Mouse (Mus musculus) spleen, adult 2 months (tissue): ENCODE data around the gene Cbwd1. TPM values are rescaled to one million over a fixed set of nuclear protein-coding genes. Genes with fewer than 3 reads are reported as not detected.

Experiments used
- DNase-seq, 2 experiments: peaks; one replicate each; pipeline versions ENCODE4 v3.0.0 to v3.0.0-alpha.2; 2012 to 2021; ENCODE audit warnings: low spot score in 2 of 2, low read depth in 1 of 2
- H3K27ac ChIP-seq: fragments of 200-500 bp; 2 replicates; pipeline ENCODE4 v1.5.1; 2012; ENCODE audit warnings: low read length, inconsistent platforms; ENCODE audit not compliant: insufficient read depth
- H3K27me3 ChIP-seq: fragments of 200-500 bp; 2 replicates; pipeline ENCODE4 v1.6.1; 2012; ENCODE audit warnings: mild to moderate bottlenecking, moderate library complexity, low read length, inconsistent platforms; ENCODE audit not compliant: control insufficient read depth, insufficient read depth
- H3K36me3 ChIP-seq: fragments of 200-500 bp; 2 replicates; pipeline ENCODE4 v1.6.1; 2012; ENCODE audit warnings: mild to moderate bottlenecking, low read length, inconsistent platforms; ENCODE audit not compliant: control insufficient read depth, insufficient read depth
- H3K4me1 ChIP-seq: fragments of 200-500 bp; 2 replicates; pipeline ENCODE4 v1.6.1; 2011; ENCODE audit warnings: inconsistent platforms; ENCODE audit not compliant: control insufficient read depth, insufficient read depth, insufficient read length
- H3K4me3 ChIP-seq: fragments of 200-500 bp; 2 replicates; pipeline ENCODE4 v1.5.1; 2011; ENCODE audit warnings: mild to moderate bottlenecking, inconsistent platforms; ENCODE audit not compliant: insufficient read depth, insufficient read length; ENCODE audit errors: extremely low read depth
- CTCF ChIP-seq: fragments of 200-500 bp; IDR thresholded peaks from 2 replicates; pipeline ENCODE4 v1.5.1; 2011; ENCODE audit warnings: mild to moderate bottlenecking, inconsistent platforms; ENCODE audit not compliant: insufficient read depth, insufficient read length, insufficient replicate concordance; ENCODE audit errors: extremely low read depth
- POLR2A ChIP-seq: fragments of 200-500 bp; IDR thresholded peaks from 2 replicates; pipeline ENCODE4 v1.6.1; 2011; ENCODE audit warnings: low read depth, low read length, inconsistent platforms
- WGBS: fragments of 180-500 bp; shearing (Covaris S2); methylation state at CpG from one replicate; pipeline ENCODE4 v1.1.7; 2018; 5-methylcytosine and 5-hydroxymethylcytosine counted together
- polyA plus RNA-seq: library from polyadenylated mRNA; depleted of rRNA; stranded (reverse); fragments of >200 nt; gene quantifications from 2 replicates; pipeline ENCODE4 v1.2.3, GENCODE M21; 2012

The Cbwd1 gene
- polyA plus RNA-seq, 1 experiment: 0.56 TPM

GRCm38 (mm10) chr19:24988831-24989230 is 27.4 kb upstream of the Cbwd1 start:
- Histone ChIP-seq H3K4me1 (no peaks in the 10 kb centered on the region), H3K27me3 (no peaks in the 10 kb centered on the region), H3K36me3 (no peaks in the 10 kb centered on the region), H3K27ac (no peak overlapping the region), H3K4me3 (no peak overlapping the region)
- TF ChIP-seq CTCF (no peak), POLR2A (no peak)
- 37% methylated on average over 5 of the region's 5 CpGs for WGBS
- DNase-seq: no peak

- Histone ChIP-seq H3K27me3 (no peaks in the 10 kb centered on the region), H3K36me3 (no peaks in the 10 kb centered on the region), H3K27ac (no peak overlapping the region), H3K4me3 (no peak overlapping the region), H3K4me1 (no peaks in the 10 kb centered on the region)
- TF ChIP-seq CTCF: no peak
- no peak for TF ChIP-seq POLR2A
- no peak for DNase-seq
- 41% methylated on average over 4 of the region's 4 CpGs for WGBS
Measured at GRCm38 (mm10) chr19:24987355-24987754, 25.9 kb upstream of the Cbwd1 start.

GRCm38 (mm10) chr19:24985045-24985444 is 23.6 kb upstream of the Cbwd1 start:
- no peak for DNase-seq
- H3K4me1 ChIP-seq: no peaks in the 10 kb centered on the region
- H3K27ac ChIP-seq: no peak overlapping the region
- no peaks in the 10 kb centered on the region for H3K27me3 ChIP-seq
- no peaks in the 10 kb centered on the region for H3K36me3 ChIP-seq
- no peak for TF ChIP-seq POLR2A
- H3K4me3 ChIP-seq: no peak overlapping the region
- 84% methylated on average over 2 of the region's 2 CpGs for WGBS

- no peak for DNase-seq
- 61% methylated on average over 7 of the region's 7 CpGs for WGBS
- Histone ChIP-seq H3K4me3 (no peak overlapping the region), H3K36me3 (no peaks in the 10 kb centered on the region), H3K4me1 (no peaks in the 10 kb centered on the region), H3K27me3 (no peaks in the 10 kb centered on the region), H3K27ac (no peak overlapping the region)
- no peak for TF ChIP-seq CTCF
- no peak for TF ChIP-seq POLR2A
Measured at GRCm38 (mm10) chr19:24983857-24984498, 22.6 kb upstream of the Cbwd1 start.

DNA sequence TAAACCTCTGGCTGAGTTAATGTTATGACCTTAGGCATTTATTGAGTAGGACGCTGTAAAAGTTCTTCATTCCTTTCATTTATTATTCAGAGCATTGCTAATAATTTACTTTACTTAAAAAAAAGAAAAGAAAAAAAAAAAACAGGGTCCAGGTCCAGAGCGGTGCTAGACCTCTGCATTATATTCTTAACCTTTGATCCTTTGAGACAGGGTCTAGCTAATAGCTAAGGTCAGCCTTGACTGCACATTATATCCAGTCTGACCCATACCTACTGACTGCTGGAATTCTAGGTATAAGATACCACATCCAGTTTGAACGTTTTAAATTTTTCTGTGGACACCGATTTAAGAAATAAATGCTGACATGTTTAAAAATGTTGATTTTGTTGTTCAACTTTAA is 21.6 kb upstream of the Cbwd1 start:
- no peak for DNase-seq
- Histone ChIP-seq H3K4me1 (no peaks in the 10 kb centered on the region), H3K27ac (no peak overlapping the region), H3K4me3 (no peak overlapping the region), H3K27me3 (no peaks in the 10 kb centered on the region), H3K36me3 (no peaks in the 10 kb centered on the region)
- WGBS: 91% methylated on average over 4 of the region's 4 CpGs
- TF ChIP-seq POLR2A (no peak), CTCF (no peak)

DNA sequence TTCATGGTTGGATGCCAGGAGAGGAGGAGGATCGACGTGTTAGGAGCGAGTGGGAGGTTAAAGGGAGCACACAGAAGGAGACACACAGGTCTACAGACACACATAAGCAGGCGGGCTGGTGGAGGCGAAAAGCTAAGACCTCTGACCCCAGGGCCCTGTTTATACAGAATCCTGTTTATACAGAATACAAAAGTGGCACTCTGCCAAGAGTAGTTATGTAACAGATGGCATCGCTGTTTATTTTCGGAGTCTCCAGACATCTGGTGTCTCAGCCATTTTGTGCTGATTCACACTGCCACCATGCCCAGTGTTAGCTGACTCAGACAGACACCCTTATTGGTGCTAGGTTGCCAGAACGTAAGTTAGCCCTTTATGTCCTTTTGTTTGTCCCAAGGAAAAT is 19.9 kb upstream of the Cbwd1 start:
- no peak for DNase-seq
- no peaks in the 10 kb centered on the region for H3K27me3 ChIP-seq
- no peaks in the 10 kb centered on the region for H3K4me1 ChIP-seq
- no peaks in the 10 kb centered on the region for H3K36me3 ChIP-seq
- H3K4me3 ChIP-seq: no peak overlapping the region
- WGBS: 74% methylated on average over 8 of the region's 8 CpGs
- H3K27ac ChIP-seq: no peak overlapping the region
- no peak for TF ChIP-seq POLR2A
- no peak for TF ChIP-seq CTCF
